Mouse (Mus musculus) heart, adult 11 months (tissue): ENCODE data around the gene Ccdc171.
"Not testable (repeated sequence)": the region's sequence is repeated elsewhere in the genome, so short reads cannot be mapped to it uniquely, and the experiment has no call there.

Experiments used
- DNase-seq: peaks from one replicate; pipeline ENCODE4 v3.0.0; 2022

Gene Ccdc171

DNA sequence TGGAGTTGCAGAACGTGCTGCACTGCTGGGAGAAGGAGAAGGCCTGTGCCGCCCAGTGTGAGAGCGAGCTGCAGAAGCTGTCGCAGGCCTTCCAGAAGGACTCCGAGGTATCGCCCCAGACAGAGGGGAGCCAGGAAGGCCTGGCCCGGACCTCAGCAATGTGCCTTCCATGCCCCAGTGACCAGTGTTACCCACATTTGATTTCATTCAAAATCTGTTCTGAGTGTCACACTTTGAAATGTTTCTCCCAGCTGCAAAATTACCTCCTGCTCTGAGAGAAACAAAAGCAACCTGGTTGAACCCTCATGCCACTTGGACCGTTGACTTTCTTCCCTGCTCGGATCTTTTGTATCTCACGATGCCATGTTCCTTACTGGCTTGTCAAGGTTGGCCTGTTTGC, 133.1 kb downstream of the Ccdc171 start:
- peak; percentile 72 for DNase-seq

DNA sequence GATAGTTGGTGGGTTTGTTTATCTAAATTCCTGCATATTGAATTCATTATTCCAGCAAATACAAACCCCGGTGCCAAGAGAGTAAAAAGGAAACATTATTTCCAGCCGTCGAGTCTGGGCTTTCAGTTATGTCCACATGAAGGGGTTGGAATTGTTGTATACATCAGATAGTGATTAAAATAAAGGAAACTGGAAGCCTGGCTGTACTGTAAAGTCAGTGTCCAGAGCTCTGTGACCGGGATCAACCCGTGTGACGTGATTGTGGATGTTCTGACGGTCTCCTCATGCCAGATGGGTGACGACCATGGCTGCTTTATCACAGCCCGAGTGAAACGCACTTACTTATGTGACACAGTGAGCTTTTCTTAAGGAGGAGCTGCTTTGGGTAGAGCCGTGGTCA, 134.1 kb downstream of the Ccdc171 start:
- DNase-seq, result peak; percentile 85

DNA sequence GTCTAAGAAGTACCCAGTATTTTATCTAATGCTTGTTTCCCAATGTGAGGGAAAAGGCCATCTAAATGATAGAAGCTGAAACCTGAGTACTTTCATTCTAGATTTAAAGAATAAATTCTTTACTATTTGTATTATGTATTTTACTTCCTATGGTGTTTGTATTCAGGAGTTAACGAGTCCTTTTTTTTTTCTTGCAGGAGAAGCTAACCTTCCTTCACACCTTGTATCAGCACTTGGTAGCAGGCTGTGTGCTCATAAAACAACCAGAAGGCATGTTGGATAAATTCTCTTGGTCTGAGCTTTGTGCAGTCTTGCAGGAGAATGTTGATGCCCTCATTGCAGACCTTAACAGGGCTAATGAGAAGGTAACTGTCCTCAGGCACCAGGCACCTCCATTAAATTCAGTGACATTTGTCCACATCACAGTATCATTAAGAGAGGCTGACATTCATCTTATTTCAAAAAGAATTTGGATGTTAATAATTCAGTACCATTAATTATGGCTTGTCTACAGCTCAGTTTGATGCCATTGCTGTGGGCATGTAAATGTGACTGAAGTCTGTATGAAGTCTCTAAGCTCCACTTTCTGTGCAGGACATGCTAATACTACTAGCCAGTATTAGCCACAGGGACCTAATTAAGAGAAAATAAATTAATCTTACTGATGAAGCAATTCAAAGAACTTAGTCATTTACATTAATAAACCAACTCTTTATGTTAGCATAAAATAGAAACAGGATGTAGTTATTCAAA, 136.3 kb downstream of the Ccdc171 start:
- DNase-seq, result no peak

DNA sequence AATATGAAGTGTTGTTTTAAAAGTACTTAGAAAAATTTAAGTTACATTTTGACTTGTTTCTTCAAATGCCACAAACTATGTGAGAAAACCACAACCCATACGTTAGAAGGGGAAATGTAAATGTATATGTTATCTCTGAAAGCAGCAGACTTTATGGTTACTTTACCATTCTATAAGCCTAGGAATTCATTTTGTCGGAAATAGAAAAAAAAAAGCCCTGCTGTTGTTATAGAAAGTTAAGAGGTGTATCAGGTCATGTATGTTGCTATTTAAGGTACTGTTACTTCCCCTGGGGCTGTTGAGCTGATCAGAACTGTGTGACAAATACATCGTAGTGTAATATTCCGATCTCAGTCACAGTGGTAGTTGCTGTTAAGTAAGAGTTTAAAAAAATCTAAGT, 137.0 kb downstream of the Ccdc171 start:
- no peak for DNase-seq

DNA sequence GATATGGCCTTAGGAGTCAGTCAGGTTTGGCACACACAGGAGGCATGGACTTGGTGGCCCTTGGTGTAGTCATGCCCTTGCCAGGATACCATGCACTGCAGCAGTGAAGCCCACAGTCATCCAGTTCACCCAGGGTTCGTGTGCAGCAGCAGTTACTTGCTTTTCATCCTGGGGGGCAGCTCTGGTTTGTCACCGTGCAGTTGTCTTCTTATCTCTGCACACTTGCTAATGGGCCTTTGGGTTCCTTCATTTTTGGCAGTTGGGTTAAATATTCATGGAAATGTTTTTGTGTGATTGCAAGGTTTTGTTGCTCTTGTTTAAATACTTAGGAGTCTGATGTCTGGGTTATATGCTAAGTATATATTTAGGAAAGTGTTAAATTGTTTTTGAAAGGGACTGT, 144.2 kb downstream of the Ccdc171 start:
- DNase-seq, result no peak

DNA sequence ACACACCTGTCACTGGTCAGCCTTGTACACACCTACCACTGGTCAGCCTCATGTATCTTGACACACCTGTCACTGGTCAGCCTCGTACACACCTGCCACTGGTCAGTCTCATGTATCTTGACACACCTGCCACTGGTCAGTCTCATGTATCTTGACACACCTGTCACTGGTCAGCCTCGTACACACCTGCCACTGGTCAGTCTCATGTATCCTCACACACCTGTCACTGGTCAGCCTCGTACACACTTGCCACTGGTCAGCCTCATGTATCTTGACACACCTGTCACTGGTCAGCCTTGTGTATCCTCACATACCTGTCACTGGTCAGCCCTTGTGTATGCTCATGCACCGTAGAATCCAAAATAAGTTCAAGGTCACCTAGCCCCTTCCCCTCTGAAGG, 150.0 kb downstream of the Ccdc171 start:
- DNase-seq, result not testable (repeated sequence)

DNA sequence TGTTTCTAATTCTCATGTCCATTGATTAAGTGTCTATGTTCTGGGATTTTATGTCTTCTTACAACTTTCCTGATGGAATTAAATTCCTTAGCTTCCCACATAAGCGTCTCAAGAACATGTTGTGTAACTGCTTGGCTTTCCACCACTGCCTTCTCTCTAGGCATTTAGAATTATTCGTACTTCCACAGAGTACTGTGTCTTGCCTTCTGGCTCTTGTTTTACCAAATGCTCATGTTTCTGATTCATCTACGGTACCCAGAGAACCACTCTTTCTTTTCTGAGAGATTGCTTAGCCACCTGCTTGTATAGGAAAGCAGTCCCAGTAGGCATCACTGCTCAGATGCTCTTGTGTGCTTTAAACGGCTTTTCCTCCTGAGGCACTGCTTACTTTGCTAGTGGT, 151.1 kb downstream of the Ccdc171 start:
- DNase-seq, result no peak

DNA sequence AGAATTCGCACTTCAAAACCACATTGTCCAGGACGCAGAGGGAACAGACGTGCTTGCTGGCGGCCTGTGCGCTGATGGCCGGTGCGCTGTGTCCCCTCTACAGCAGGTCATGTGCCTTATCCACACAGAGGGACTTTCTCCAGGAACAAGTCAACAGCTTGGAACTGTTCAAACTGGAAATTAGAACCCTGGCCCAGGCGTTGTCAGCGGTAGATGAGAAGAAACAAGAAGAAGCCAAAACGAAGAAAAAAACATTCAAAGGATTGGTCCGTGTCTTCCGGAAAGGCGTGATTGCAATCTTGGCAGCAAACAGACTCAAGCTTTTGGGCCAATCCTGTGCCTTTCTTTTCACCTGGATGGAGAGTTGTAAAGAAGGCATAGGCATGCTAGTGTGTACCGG, 155.7 kb downstream of the Ccdc171 start:
- peak; percentile 93 for DNase-seq

DNA sequence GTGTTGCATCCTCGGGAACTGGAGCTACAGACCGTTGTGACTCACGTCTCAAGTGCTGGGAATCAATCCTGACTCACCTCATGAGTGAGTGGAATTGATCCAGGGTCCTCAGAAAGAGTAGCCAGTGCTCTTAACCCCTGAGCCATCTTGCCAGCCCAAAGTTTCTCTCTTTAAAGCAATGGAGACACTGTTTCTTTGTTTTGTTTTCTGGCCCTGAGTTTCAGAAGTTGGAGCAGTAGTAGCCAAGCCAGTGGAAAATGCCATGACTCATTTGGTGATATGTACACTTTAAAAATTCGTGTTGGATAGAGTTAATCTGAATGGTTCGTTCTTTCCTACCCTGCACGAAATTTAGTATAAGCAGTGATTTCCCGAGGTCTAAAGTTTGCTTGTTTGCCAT, 157.5 kb downstream of the Ccdc171 start:
- no peak for DNase-seq

DNA sequence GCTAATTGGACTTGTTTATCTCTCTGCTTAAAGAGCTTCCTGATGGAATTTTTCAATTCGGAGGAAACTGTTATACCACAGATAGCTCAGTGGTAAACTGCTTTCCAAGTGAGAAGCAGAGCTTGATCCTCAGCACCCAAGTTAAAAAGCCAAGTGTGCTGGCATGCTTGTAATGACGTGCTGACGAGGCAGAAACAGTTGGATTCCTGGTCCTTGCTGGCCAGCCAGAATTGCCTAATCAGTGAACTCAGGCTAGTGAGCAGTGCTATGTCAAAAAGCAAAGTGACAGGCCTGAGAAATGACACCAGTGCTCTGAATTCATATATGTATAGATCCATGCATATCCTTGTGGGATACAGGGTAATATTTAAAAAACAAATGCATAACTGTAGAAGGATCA, 174.8 kb downstream of the Ccdc171 start:
- DNase-seq, result peak; percentile 90

DNA sequence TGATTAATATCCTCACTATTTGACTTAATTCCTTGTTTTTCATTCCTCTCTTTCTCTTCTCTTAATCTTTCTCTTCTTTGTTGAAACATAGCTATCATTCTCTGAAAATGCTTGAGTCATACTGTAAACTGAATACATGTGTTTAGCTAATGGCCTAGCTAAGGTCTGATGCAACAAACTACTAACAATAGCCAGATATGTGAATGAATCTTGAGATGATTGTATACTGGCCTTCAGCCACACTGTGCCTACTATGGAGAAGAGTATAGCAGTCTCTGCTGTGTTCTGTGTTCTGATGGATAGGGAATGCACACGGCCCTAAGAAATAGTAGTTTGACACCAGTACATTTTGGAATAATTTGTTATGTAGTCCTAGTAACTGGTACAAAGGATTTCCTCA, 191.7 kb downstream of the Ccdc171 start:
- DNase-seq, result no peak

DNA sequence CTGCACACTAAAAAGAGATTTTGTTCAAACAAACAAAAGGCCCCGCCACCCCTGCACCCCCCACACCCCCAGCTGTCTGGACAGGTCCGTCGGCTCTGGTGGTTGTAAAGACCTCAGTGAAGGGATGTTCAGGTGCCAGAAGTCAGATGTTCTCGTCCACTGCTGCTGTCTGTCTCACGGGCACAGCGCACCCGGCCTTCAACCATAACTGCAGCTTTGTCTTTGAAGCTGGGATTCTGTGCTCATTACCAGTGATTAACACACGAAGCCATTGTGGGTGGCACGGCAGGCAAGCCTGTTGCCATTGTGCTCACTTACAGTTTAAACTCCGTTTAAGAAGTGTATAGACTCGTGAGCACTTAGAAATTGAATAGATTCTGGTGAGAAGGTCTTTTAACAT, 194.5 kb downstream of the Ccdc171 start:
- no peak for DNase-seq

DNA sequence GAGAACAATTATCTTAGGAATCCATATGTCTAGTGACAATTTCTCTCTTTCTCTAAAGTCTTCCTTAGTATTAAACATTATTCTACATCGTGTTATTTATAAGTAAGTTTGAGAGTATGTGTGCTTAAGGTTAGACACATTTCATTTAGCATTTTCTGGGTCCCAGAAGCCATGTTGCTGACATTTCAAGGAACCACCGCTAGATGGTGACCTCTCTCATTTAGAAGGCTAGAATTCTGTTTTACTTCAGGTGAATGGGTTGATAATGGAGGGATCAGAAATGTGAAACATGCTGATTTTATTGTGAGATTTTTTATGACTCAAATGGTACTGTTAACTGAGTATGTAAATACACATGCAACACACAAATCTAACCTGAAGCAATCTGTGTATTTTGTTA, 199.8 kb downstream of the Ccdc171 start:
- DNase-seq, result no peak

DNA sequence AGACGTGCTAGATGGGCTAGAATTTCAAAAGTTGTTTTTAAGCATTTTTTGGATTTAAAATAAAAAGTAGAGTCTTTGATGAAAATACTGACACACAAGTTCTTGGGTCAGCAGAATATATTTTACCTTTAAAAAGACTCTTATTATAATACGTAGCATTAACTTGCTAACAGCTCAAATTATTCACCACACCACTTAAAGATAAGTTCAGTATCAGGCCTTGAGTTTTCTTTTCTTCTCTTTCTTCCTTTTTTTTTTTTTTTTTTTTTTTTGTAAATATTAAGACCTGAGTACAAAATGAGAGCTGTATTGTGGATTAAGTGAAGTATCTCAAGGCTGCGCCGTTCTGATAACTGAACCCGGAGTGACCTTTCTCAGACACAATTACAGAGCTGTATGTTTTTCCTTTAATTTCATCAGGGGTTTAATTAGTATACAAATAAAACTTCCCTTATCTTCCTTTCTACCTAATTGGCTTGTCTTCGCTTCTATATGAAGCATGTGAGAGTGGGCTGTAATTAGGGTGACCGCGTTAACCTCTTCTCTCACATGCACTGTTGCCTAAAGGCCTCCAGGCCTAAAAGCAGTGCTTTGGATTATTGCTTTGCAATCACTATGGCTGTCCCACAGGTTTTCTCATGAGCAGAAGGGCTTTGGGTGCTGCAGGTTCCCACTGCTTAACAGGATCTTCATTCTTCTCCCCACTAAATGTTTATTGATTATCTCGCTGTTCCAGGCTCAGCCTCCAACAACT, 214.0 kb downstream of the Ccdc171 start:
- no peak for DNase-seq

DNA sequence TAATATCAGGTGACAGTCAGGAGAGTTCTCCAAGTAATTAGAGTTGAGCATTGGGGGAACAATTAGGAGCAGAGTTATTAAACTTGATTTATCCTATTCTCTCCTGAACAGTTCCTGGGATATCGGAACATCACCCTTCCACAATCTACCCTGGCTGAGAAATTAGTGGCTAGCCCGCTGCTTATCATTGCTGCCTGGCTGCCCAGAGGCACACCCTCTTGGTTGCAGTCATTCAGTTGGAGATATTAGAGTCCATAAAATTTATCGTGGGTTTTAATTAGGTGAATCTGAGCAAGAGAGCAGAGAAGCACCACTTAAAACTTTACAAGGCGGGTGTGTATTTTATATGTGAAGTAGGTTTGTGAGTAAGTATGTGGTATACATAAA, 214.5 kb downstream of the Ccdc171 start:
- DNase-seq, result no peak

DNA sequence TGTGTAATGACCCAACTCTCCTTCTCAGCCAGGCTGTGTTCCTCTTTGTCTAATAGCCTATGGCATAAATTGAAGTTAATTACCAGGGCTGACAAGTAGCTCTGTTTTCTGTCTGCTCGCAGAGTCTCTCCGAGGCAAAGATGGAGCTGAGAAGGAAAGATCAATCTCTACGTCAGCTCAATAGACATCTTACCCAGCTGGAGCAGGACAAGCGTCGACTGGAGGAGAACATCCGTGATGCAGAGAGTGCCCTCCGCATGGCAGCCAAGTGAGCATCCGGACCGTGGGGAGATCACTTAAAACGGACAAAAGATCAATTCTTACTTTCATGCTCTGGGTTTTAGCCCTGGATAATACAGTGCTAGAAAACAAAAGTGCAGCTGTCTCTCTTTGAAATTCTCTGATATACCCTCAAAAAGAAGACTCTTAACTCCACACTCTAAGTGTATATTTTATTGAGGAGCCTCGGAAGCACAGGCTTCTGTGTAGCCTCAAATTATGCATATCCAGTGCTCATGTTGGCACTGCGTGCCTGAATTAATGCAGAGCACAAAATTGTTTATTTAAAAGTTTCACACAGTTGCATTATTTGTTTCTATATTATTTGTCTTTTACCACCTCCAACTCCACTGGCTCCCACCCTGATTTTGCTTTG, 217.6 kb downstream of the Ccdc171 start:
- DNase-seq, result no peak

DNA sequence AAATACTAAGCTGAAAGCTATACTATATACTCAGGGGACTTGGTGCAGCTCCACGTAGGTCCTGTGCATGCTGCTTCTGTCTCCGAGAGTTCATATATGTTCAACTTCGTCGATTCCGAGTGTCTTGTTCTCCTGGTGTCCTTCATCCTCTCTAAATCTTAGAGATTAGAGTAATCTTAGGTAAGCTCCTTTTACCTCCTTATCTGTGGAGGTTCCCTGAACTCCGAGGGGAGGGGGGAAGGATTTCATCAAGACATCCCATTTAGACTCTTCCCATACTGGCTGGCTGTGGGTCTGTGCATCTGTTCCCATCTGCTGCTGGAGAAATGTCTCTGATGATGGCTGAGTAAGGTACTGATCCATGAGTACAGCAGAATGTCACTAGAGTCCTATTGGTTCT, 249.8 kb downstream of the Ccdc171 start:
- DNase-seq, result no peak

DNA sequence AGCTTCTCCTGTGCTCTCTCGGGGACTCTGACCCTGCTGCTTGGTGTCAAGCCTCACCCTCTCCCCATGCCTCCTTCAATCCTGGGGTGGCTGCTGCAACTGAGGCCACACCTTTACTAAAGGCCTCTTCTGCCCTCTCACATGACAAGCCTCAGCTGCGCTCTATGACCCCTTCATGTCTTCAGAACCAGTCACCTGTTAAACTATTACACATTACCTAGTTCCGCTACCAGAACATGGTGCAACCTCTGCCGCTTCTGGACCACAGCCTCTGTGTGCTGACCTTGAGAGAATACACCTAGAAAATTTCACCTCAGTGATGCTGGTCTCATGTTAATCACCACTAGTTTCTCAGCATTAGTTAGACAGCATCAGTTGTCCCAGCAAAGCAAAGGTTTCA, 254.7 kb downstream of the Ccdc171 start:
- no peak for DNase-seq

DNA sequence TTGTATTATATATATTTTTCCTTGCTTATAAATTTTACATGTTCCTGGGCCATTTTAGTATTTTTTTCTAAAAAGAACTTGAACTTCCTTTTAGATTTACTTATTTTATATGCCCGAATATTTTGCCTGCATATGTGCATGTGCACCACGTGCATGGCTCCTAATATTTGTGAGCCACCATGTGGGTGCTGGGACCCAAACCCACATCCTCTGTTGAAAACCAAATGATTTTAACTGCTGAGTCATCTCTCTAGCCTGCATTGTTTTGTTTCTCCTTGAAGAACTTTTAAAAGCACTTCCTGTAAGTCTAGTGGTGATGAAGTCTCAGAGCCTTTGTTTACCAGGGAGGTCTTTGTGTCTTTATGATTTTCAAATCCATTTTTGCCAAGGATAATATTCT, 259.8 kb downstream of the Ccdc171 start:
- DNase-seq, result no peak

DNA sequence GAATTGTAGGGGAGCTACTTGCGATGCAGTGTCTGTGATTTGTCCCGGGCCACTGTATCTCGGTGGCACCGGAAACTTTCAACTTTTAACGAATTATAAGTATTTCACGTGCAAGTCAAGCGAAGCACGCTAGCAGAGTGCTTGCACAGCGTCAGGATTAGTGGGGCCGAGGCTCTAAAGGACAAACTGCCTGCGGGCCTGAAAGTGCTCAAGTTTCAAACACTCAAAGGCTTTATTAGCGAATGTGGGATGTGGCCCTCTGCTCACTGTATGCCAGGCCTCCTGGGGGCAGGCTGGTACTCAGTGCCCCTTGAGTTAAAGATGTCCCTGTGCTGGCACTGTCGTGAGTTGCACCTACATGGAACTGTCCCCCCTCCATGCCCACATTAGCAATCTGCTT, 266.5 kb downstream of the Ccdc171 start:
- DNase-seq, result no peak

DNA sequence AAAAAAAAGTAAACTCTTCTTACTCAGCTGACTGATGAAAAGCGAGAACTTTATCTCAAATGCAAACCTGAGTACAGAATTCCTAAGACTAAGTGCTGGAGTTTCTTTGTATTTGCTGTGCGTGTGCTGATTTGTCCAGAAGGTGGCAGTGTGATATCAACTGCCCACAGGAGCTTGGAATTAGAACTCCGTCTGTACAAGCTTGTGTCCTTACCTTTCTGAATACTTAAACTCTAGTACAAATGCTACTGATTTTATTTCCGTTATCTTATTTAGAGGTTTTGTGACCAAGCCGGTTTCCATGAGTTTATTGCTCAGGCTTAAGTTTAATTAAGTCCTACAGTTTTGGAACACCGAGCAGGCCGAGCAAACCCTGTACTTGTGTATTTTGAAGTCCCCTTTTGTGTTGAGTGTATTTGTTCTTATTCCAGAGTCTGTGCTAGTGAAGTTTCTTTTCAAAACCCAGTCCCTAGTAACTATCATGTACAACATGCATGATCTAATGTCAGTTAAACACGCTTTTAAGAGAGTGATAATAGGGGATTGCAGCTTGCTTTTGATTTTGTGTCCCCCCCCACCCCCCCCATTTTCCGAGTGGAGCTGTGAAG, 269.1 kb downstream of the Ccdc171 start:
- DNase-seq, result no peak

DNA sequence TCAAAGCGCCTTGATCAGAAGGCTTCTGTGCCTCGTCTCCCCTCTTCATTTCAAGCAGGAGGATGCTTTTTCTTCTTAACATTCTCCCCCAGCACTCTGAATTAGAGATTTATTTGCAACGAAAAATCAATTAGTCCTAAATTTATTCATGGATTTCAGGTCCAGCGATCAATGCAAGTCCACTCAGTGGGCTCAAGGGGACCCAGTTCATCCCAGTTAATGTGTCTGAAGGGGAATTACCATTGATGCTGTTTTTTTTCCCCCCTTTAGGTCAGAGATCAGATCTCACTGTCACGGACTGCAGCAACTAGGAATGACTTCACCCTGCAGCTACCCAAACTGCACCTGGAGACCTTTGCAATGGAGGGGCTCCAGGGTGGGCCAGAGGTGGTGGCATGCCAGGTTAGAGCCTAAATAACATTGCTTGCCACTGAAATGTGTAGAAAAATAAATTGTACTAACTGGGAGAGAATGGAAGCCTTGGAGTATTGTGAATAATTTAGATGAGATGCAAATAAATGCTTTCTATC, 269.6 kb downstream of the Ccdc171 start:
- no peak for DNase-seq

DNA sequence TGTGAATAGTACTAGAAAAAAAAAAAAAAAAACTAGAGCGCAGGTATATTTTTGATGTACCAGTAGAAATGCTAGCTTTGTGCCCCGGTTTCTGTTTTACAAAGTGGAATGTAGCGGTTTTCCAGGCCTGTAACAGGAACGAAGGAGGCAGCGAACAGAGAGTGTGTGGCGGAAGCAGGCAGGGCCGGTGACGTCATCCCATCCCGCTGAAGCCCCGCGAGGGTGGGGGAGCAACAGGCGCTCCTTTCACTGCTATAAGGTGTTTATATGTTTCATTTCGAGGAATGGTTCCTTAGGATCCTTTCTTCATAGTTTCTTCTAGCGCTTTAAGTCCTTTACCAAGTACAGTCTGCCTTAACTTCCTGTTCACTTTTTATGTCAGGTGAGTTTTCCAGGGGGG, 272.6 kb downstream of the Ccdc171 start:
- no peak for DNase-seq
